Mouse (Mus musculus) neutrophil, adult 5-6 weeks (primary cell): ENCODE results near the gene 2410002F23Rik. TPM values are rescaled to one million over a fixed set of nuclear protein-coding genes. Genes with fewer than 3 reads are reported as not detected.
"Not testable (repeated sequence)": the region's sequence is repeated elsewhere in the genome, so short reads cannot be mapped to it uniquely, and the experiment has no call there.

Source experiments
- ATAC-seq: fragments of 151-379, 151-347 bp; 2 replicates; pipeline ENCODE4 v1.8.0; 2017; ENCODE audit warnings: mild to moderate bottlenecking, moderate TSS enrichment; ENCODE audit not compliant: insufficient number of reproducible peaks, poor library complexity, low FRiP score, severe bottlenecking; ENCODE audit errors: extremely low read depth
- total RNA-seq: library from RNA; stranded (forward); fragments of 200-1000 nt; gene quantifications from 2 replicates; pipeline ENCODE4 v1.2.3, GENCODE M21; 2017

The 2410002F23Rik gene
- total RNA-seq, 1 experiment from 2014 or later: 59.7 TPM

DNA sequence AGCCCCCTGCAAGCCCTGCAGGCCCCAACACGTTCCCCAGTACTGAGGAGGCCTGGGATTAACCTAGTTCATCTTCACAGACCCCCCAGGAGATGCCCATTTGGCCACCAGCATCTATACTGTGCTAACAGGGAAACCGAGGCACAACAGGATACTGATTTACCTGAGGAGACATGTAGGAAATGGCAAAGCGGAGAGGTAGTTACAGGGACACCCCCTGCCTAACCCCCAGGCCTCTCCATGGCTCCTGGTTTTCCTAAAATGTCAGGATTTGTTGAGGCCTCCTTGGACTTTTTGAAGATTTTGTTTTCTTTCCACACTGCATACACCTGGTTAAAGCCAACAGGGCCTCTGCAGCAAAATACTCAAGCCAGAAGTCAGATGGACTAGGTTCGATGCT, 10.8 kb downstream of the 2410002F23Rik start, which contains the start of gene Acp4:
TSS of gene Acp4 (minus strand) at position 101 of the 400 bp plus-strand sequence.
- ATAC-seq: no peak

DNA sequence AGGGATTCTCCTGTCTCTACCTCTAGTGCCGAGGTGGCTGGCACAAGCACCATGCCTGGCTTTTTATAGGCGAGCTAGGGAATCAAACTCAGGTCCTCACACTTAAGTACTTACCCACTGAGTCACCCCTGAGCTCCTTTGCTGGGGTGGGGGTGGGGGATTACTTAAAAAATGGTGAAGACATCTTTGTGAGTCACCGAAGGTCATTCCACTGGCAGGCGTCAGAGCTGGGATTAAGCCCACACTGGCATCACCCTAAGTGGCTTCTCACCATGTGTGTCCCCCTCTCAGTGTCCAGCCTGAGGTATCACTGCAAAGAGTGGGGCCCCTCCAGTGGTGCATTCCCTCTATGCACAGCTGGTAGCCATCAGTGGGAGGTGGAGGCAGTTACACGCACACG, 13.9 kb downstream of the 2410002F23Rik start:
- no peak for ATAC-seq

DNA sequence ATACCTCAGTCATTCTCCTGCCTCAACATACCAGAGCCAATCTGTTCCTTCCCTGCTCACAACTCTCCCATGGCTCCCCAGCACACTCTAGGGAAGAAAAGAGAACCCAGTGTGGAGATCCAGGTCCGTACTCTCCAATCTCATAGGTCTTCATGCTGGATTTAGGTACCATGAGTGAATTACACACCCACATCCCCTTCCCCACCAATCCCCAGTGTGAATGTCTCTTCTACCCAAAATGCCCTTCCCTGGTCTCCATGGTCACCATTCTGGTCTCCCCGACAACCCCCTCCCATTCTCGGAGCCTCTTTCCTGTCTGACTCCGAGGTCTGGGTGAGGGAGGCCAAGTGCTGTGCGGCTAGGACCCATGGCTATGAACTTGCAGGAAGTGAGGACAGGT, 14.6 kb downstream of the 2410002F23Rik start, which contains the start of gene Gm15517:
TSS of gene Gm15517 (plus strand) at position 301 of the 400 bp plus-strand sequence.
- ATAC-seq: no peak

DNA sequence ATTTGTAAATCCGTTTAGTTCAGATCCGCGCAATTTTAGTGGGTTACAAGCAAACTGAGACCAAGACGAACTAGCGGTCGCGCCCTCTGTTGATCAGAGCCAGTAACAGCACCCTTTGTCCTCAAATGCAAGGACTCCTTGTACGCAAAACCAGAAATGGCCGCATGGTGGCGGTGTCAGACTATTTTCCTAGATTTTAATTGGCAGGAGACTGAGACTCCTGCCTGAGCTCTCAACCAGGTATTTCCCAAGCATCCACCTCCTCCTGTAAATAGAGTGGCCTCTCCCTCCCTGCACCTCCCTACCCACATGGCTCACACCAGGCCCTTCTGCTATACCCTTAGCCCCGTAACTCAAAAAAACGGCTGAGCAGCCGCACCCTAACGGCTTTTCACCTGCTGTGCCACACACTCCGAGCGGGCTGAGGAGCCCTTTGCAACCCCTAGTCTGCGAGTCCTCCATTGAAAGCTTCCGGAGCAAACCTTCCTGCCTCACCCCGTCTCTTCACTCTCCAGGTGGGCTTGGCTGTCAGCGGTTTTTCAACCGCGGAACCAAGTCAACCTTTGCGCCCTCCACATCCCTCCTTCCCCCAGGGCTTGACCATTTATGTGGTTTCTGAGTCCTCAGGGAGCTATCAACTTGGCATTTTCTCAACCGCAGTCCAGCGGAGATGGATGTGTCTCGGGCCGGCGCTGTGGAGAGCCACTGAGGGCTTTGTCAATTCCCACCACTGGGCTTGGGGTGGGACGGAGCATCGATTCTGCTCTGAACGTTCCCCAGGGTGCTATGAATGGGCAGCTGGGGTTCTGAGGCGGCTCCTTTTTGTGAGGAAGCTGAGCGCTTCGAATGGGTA, 16.5 kb downstream of the 2410002F23Rik start:
- peak; percentile 90 for ATAC-seq

DNA sequence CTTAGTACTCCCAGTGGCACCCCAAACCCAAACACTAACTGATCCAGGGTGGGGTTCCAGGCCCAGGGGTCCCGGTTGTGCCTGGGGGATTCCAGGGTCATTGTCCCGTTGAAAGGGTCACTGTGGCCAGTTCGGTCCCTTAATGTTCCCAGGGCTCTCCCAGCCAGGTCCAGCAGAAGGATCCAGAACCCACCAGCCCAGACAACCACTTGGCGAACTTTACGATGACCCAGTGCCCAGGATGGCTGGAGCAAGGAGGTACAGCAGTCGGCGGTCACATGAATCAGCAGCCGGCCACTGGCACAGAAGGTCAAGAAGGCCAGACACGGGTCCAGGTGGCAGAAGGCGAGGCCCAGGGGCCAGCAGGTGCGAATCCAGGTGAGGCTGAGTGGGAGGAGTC, 21.6 kb downstream of the 2410002F23Rik start:
- ATAC-seq: no peak

DNA sequence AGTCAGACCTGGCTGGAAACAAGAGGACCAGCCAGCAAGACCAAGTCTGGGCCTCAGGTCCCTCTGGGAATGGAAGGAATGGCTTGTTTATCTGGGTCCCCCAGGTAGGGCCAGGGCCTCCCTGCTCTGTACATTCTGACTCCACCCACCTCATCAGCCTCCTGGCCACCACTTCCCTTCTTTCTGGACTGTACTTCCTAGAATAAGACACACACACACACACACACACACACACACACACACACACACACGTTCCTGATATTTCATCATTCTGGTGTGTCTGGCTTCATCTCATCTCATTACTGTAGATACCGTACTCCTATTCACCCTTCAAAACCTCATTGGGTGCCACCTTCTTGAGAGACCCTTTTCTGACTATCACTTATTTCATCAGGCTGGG, 22.9 kb downstream of the 2410002F23Rik start:
- ATAC-seq: no peak

DNA sequence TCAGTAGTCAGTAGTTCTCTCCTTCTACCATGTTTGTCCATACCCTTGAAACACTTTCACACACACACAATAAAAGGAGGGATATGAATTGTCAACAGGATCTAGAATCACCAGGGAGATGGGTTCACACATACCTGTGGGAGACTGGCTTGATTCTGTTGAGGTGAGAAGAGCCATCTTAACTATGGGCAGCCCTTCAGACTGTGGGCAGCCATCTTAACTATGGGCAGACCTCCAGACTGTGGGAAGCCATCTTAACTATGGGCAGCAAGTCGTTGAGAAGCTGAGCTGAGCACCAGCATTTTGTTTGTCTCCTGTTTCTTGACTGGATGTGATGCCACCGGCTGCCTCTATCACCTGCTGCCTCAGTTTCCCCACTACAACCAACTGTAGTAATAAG, 24.8 kb downstream of the 2410002F23Rik start:
- peak; percentile 31; the same call in 1 of the 2 replicates for ATAC-seq

DNA sequence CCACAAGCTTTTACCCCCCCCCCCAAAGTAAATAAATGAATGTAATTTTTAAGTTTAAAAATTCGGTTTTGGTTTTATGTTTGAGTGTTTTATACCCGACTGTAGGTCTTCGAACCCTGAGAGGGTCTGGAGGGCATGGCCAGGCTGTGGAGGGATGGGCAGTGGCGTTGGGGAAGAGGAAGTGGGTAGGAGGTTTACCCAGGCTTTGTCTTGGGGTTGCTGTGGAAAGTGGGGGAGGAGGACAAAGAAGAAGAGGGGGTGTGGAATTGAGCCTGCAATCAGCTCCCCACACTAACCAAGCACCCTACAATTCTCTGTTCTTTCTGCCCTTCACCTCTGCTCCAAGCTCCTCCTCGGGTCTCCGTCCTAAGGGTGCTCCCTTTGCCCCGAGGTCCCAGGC, 26.0 kb downstream of the 2410002F23Rik start:
- no peak for ATAC-seq

DNA sequence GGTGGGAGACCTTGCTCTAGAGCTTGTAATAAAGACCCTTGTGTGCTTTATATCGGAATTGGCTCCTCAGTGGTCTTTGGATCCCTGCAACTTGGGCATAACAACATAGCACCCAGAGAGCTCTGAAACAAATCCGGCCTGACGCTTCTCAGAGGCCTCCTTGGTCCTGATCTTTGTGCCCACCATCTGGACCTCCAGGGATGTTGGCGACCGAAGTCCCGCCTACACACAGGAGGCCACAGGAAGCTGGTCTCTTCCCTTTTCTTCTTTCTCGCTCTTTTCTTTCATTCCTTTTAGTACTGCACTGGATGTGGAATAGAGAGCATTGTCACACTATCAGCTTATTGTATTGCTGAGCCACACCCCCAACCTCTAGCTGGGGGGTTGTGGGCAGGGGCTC, 26.9 kb downstream of the 2410002F23Rik start:
- no peak for ATAC-seq

DNA sequence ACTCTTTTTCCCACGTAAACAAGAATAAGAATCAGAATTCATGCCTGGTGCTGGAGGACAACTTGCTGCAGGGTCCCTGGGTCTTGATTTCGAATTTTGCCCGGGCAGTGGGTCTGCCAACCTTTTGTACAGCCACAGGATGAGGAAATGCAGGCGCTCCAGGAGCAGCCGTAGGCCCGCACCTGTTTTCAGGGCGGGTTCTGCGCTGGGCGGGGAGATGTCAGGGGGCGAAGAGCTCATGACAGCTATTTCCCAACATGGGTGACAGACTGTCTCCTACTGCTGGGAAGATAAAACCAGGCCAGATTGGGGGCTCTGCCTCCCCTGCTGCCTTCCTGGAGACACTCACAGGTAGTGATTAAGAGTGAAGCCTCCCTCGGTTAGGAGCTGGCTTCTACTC, 27.6 kb downstream of the 2410002F23Rik start:
- ATAC-seq: no peak

DNA sequence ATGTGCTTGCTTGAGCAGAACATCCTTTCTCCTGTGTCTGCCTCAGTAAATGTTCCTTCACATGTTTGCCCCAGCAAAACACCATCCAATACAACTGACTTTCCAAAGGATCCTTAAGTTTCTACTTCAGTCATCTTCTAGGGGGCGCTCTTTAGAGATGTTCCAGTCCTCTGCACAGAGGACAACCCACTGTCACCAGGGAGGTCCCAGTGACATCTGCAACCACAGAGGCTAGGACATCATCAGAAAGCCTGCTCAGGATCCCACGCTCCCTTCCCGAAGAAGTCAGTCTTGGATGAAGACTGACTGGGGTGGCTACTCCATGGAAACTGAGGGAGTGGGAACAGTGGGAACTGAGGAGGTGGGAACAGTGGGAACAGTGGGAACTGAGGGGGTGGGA, 29.0 kb downstream of the 2410002F23Rik start:
- ATAC-seq: no peak

DNA sequence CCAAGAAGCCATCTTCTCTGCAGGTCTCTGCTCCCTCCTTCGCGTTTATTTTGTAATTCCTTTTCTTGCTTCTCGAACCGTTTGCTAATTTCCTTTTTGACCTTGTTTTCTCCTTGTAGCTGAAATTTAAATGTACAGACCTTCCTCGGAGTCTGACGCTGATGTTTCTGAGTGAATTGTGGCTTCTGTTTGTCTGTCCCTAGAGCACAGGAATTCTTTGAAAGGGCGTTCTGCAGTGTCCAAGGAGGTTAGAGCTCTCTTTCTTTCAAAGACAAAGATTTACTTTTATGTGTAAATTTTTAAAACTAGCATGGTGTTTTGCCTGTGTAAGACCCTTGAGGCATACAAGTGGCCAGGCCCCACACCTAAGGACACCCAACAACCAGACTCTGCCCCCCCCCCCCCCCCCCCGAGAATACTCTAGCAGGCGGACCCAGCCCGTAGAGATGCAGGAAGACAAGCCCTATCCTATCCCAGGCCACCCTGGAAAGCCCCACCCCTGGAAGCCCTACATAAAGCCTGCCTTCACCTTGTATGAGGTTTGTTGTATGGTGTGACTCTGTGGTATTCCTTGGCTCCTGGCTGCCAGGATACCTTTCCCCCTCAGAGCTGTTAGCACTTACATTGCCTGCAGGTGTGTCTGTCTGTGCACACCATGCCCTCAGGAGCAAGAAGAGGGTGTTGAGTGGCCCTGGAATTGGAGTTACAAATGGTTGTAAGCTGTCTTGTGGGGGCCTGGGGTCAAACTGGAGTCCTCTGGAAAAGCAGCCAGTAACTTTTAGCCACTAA, 30.1 kb downstream of the 2410002F23Rik start:
- ATAC-seq: no peak

DNA sequence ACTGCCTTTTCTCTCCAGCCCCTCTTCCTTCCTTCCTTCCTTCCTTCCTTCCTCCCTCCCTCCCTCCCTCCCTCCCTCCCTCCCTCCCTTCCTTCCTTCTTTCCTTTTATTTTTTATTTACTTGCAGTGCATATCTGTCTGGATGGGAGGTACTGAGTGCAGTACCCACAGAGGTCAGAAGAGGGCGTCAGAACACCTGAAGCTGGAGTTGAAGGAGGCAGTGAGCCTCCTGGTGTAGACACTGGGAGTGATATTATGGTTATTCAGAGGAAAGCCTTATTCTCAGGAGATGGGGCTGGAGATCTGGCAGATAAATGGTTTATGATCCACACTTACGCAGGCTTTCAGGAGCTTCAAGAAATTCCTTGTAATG, 30.7 kb downstream of the 2410002F23Rik start:
- 0 out of 2 replicates have a peak, but pooled peaks have one; percentile 38 for ATAC-seq

DNA sequence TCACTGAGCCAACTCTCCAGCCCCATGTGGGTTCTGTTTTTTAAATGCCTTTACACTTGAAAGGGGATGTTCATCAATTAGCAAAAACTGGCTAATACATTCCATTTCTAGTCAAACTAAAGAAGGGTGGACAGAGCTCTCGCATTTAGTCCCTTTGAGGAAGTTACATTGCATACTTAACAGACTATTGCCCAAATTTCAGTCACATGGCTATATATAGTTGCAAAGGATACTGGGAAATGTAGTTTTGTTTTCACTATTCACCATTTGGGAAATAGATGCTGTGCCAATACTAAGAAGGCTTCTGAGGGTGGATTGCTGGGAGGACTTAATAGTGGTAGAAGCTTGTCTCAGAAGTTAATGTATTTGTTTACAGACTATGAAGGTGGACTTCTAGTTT, 34.4 kb downstream of the 2410002F23Rik start:
- 0 out of 2 replicates have a peak, but pooled peaks have one; percentile 43 for ATAC-seq

DNA sequence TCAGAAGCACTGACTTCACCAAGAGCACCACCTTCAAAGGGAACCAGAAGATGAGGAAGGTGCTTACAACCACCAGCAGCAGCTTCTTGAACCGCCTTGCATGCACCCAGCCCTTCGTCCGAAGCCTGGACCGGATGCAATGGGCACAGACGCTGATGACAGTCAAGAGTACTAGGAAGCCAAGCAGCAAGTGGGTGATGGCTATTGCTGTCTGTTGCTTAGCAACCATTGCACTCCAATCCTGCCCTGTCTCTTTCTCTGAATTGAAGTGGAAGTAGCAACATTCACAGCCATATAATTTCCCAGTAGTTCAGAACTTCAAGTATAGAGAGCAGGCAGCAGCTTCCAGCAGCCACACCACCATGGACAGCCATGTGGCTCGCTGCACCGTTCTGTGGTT, 35.1 kb downstream of the 2410002F23Rik start:
- no peak for ATAC-seq

DNA sequence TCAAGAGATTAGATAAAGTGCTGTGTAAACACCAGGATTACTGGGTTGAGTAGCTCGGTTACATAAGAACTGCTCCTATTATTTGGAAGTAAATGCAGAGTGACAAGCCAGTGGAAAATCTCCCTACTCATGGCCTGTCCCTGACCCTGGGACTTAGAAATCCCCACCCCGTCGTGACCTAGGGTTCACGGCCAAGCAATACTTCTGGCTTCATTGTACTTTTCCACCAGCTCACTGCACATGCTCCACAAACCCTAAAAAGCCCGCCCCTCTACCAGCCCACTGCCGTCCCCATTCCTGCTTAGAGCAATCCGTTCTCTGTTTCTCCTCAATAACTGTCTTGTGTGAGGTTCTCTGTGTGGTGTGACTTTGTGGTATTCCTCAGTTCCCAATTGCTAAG, 41.2 kb downstream of the 2410002F23Rik start:
- no peak for ATAC-seq

DNA sequence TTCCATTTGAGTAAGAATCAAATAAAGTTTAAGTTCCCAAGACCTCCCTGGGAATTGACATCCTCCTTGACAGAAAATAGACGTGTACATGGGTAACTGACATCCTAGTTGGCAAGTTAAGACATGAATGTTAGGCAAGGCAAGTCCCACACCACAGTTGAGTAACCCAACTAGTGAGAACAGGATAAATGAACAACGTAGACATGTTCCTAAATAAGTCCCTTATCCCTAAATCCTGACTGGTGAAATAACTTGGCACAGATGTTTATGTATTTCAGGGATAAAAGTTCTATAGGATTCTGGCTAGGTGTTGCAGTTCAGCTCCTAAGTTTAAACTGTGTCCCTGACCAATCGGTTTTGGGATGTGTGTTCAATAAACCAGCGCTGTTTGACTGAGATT, 44.5 kb downstream of the 2410002F23Rik start:
- ATAC-seq: no peak

DNA sequence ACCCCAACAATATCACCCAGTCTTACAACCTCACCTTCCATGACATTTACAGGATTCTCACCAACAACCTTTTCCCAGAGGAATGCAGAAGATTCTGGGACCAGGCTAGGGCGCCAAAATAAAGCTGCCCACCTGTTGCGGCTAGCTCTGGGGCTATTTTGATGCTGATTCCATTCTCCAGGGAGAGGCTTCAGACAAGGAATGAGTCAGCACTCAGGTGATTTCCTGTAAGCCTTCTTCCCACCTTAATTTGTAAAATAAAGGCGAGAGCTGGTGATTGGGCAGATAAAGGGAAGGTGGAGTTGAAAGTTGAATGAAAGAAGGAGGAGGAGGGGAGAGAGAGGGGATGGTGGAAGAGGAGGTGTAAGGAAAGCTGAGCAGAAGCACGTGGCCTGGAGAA, 44.9 kb downstream of the 2410002F23Rik start:
- ATAC-seq: no peak

DNA sequence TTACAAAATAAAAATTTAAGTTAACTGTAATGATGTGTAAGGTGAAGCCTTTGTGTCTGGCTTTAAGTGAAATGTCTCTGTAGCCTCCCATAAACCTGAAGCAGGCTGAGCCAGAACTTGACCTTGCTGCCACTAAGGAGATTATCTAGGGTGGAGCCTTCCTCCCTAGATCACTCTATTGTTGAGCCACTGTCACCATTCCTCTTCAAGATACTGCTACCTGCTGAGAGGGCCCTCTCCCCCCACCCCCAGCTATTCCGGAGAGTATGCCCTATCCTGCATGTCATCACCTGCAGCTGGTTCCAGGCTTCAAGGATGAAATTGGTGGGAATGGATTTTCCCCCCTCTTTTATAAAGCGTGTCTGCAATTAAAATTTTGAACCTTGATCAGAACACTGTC, 51.0 kb downstream of the 2410002F23Rik start:
- ATAC-seq: not testable (repeated sequence)
